Comparison of ENCODE assay signal across 13 mouse cellular contexts in genomic region chr11:102830276-102830675, GRCm38 (mm10). TPM values are rescaled to one million over a fixed set of nuclear protein-coding genes. Genes with fewer than 3 reads are reported as not detected.
"Had no signal": no experiment of that assay in that cellular context is flagged by ENCODE, and none has a peak within 500 bp of the region (broad histone marks: within the 10 kb centered on the region; RNA-seq: fewer than 3 reads in every experiment).

No protein-coding gene starts in this region.

- DNase-seq: liver, postnatal 0 days; lung, adult 2 months; lung, postnatal 14 days; right cerebral cortex, postnatal 14 days; right cerebral cortex, postnatal 4 days; spleen, adult 18-20 months; thymus, adult 18-20 months; thymus, postnatal 25 days; thymus, postnatal 4 days had no signal

RNA-seq across cellular contexts. Expression of gene Higd1b, which starts 5.4 kb away (rescaled TPM):
- total RNA-seq: megakaryocyte progenitor cell, adult 5-6 weeks; monocyte, adult 5-6 weeks; neutrophil, adult 5-6 weeks had no signal

RNA-seq across cellular contexts. Expression of gene Gjc1, which starts 10.8 kb away (rescaled TPM):
- total RNA-seq: megakaryocyte progenitor cell, adult 5-6 weeks; monocyte, adult 5-6 weeks; neutrophil, adult 5-6 weeks had no signal

RNA-seq across cellular contexts. Expression of gene Ccdc103, which starts 50.7 kb away (rescaled TPM):
- total RNA-seq: monocyte, adult 5-6 weeks; neutrophil, adult 5-6 weeks had no signal

RNA-seq across cellular contexts. Expression of gene Fam187a, which starts 54.7 kb away (rescaled TPM):
- total RNA-seq: megakaryocyte progenitor cell, adult 5-6 weeks; midbrain, postnatal 0 days; monocyte, adult 5-6 weeks; neutrophil, adult 5-6 weeks had no signal
